ENCODE assay signal across 31 mouse cellular contexts in genomic region chr1:190981412-190981811, GRCm38 (mm10). TPM values are rescaled to one million over a fixed set of nuclear protein-coding genes. Genes with fewer than 3 reads are reported as not detected.
"Had no signal": no experiment of that assay in that cellular context is flagged by ENCODE, and none has a peak within 500 bp of the region (broad histone marks: within the 10 kb centered on the region; RNA-seq: fewer than 3 reads in every experiment).

No protein-coding gene starts in this region.

- DNase-seq: kidney, adult 2 months; kidney, postnatal 25 days; layer of hippocampus, adult 9-11 months; liver, embryonic 13.5 days; lung, adult 2 months; midbrain, embryonic 14.5 days; right cerebral cortex, adult 18-20 months; right cerebral cortex, postnatal 14 days; right cerebral cortex, postnatal 4 days; thymus, adult 18-20 months; thymus, postnatal 36 days had no signal

- H3K4me3 ChIP-seq: layer of hippocampus, adult 2 months; liver, embryonic 13.5 days had no signal

- H3K36me3 ChIP-seq: liver, embryonic 13.5 days had no signal

- H3K27ac ChIP-seq: kidney, postnatal 0 days; layer of hippocampus, adult 2 months; liver, embryonic 13.5 days; macrophage; stomach, postnatal 0 days had no signal

- H3K9me3 ChIP-seq: liver, embryonic 13.5 days had no signal

RNA-seq across cellular contexts. Expression of gene Vash2, which starts 2.3 kb away (rescaled TPM):
- total RNA-seq: megakaryocyte-erythroid progenitor cell, adult 5-6 weeks had no signal
- polyA plus RNA-seq: liver, adult 2 months had no signal

RNA-seq across cellular contexts. Expression of gene Spata45, which starts 55.0 kb away (rescaled TPM):
- total RNA-seq: layer of hippocampus, adult 2 months; layer of hippocampus, postnatal 25 days; left cerebral cortex, adult 18-20 months; left cerebral cortex, postnatal 25 days; liver, adult 2 months; megakaryocyte-erythroid progenitor cell, adult 5-6 weeks; midbrain, postnatal 0 days had no signal
- polyA plus RNA-seq: kidney, adult 2 months; kidney, embryonic 14.5 days; kidney, postnatal 0 days; large intestine, adult 2 months; limb, embryonic 11.5 days; limb, embryonic 14.5 days; liver, adult 2 months; liver, embryonic 13.5 days; liver, embryonic 16.5 days; lung, adult 2 months; lung, embryonic 16.5 days; macrophage; midbrain, embryonic 11.5 days; midbrain, embryonic 14.5 days; midbrain, postnatal 0 days; neural tube, embryonic 11.5 days; neural tube, embryonic 14.5 days; stomach, embryonic 14.5 days; stomach, postnatal 0 days had no signal
